Mouse (Mus musculus) left cerebral cortex, postnatal 4 days (tissue): ENCODE results near the gene Sptan1. TPM values are rescaled to one million over a fixed set of nuclear protein-coding genes. Genes with fewer than 3 reads are reported as not detected.
"Not testable (repeated sequence)": the region's sequence is repeated elsewhere in the genome, so short reads cannot be mapped to it uniquely, and the experiment has no call there.

Experiments used
- DNase-seq: peaks from one replicate; pipeline ENCODE4 v3.0.0-alpha.2; 2022
- intact Hi-C: fragments of 180-260 bp; cut with DNase I; formaldehyde crosslinking; loops from one replicate; pipeline ENCODE4 v1.15.1; 2025
- total RNA-seq, 2 experiments: library from RNA; stranded (reverse); gene quantifications; 2 replicates each; pipeline ENCODE4 v1.2.3; 2021

The Sptan1 gene
- total RNA-seq, 2 experiments from 2014 or later: 880 to 916 TPM

DNA sequence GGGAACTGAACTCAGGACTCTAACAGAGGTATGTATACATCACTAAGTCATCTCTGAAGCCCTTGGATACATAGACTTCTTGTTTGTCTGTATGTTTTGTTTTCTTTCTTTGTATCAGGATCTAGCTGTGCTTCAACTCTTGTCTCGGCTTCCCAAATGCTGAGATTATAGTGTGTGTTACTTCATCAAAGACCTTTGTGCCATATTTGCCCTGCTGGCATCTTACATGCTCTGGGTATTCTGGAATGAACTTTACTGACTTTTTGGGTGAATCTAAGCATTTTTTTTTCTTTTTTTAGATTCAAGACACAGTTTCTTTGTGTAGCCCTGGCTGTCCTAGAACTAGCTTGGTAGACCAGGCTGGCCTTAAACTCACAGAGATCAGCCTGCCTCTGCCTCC lies 15.3 kb downstream of the Sptan1 start:
- intact Hi-C loops: no loop called here
- no peak for DNase-seq

DNA sequence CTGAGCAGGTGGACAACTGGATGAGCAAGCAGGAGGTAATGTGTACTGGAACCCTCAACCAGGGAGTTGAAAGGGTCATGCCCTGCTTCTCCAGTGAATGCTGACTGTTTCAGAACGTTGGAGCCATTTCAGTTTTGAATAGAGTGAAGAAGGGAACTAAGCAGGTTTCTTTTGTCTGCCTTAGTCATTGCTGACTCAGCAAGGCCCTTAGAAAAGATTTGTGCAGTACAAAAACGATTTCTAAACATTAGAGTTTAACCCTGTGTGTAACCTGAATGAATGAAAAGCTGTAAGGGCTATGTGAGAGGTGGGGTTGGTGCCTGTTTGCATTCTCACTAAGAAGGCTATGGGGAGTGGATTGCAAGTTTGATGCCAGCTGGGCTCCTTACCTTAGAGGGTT lies 26.6 kb downstream of the Sptan1 start:
- intact Hi-C loops: loop anchor here (10.0 kb wide), 2 partner anchors 323 to 847 kb away; no protein-coding TSS in a partner anchor
- no peak for DNase-seq

DNA sequence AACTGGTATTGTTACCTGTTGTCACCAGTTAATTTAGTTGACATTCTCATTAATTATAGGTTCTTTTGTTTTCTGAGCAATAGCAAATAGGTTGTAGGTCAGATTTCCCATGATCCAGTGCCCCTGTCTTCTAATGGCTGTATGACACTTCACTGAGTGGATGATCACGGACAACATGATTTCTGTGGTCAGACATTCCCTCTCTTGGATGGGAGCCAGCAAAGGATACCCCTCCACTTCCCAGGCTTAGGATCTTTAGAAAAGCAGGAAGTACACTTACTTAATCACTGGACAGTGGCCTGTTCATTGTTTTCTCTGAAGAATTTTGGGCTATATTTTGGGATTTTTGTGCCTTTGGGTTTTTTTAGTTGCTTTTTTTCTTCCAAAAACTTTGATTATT lies 43.7 kb downstream of the Sptan1 start:
- intact Hi-C loops: loop anchor here (5.0 kb wide), 1 partner anchor 107 kb away; no protein-coding TSS in a partner anchor
- DNase-seq: no peak

DNA sequence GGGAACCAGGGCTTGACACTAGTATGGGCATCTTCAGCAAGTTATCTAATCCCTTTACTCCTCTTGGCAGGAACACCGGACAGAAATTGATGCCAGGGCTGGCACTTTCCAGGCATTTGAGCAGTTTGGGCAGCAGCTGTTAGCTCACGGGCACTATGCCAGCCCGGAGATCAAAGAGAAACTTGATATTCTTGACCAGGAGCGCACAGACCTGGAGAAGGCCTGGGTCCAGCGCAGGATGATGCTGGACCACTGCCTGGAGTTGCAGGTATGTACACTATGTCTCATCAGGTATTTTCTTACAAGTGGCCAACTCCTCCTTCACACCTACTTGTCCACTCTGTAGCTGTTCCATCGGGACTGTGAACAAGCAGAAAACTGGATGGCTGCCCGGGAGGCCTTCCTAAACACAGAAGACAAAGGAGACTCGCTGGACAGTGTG lies 45.5 kb downstream of the Sptan1 start:
- peak; percentile 92 for DNase-seq
- intact Hi-C loops: loop anchor here (10.0 kb wide), 2 partner anchors 66 to 1984 kb away; no protein-coding TSS in a partner anchor

DNA sequence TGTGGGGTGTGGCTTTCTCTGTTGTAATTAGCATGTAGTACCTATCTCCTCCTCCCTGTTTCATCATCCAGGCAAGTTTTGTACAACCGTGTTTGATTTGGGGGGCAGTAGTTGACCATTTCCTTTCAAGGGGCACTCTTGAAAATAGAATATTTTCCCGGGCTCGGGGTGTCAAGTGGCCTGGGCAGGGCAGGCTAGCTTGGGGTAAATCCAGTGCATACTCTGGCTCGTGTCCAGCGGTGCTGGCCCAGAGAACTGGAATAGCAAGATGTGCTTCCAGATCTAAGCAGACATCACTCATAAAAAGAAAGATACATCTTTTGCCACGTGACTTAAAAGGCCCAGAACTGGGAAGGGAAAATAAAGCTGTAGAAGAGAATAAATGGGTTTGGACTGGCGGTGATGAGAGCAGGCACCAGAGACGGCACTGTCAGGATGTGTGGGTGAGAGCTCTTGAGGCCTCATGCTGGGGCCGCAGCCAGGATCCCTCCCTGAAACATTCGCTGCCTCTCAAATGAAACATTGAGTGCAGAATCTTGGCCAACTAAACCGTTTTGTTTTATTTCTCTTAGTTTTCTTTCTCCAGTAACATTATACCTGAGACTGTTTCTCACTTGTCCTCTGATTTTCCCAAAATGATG lies 49.1 kb downstream of the Sptan1 start:
- no peak for DNase-seq
- intact Hi-C loops: loop anchor here (10.0 kb wide), 2 partner anchors 70 to 1980 kb away; no protein-coding TSS in a partner anchor

DNA sequence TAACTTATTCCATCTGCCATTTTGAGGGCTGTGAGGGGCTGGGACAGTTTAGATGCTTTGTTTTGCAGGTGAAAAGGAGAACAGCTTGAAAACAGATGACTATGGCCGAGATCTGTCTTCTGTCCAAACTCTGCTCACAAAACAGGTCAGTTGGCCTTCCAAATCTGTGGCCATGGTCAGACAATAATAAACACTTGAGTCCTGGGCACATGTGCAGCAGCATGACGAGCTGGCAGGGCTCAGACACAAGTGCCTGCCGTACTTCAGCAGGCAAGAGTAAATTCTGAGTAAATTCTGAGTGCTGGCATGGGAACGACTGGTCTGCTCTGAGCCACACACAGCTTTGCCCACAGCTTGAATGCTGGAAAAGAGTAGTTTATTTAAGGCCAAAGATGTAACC lies 60.1 kb downstream of the Sptan1 start:
- intact Hi-C loops: loop anchor here (10.0 kb wide), 1 partner anchor 309 kb away; no protein-coding TSS in a partner anchor
- DNase-seq: no peak

DNA sequence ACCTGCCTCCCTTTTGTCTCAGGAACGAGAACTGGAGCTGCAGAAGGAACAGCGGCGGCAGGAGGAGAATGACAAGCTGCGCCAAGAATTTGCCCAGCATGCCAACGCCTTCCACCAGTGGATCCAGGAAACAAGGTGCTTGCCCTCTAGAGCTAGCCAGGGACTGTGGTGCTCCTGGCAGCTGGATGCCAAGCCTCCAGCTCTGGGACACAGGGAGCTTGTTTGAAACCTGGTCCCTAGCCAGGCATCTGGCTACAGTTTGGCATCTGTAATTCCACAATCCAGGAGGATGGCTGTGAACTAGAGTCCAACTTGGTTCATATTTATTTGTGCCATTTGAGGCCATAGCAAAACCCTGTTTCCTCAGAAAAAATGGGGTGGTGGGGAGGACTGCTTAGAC lies 61.6 kb downstream of the Sptan1 start:
- intact Hi-C loops: loop anchor here (10.0 kb wide), 1 partner anchor 308 kb away; no protein-coding TSS in a partner anchor
- no peak for DNase-seq

DNA sequence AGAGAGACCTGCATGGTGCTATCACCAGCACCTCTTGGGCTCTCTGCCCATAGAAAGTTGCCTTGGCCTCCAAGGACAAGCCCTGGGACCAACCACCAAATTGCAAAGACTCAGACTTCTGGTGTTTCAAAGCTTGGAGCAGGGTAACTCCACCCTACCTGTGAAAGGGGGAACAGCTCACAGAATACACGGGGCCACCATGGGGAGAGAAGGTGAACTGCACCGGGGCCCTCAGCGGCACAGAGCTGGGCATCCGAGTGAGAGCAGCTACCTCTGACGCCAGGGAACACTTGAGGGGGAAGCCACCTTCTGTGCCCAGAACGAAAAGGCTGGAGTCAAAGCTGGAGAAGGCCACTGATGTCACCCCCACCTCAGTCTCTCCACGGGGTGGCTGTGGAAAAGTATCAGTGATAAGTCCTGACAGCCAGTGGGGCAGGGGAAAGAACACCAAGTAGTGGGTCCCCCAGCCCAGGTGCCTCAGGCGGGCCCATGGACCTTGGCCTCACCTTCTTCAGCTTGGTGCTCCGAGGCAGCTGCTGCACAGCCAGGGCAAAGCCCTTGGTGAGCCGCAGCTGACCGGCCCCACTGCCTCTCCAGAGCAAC lies 67.0 kb downstream of the Sptan1 start:
- intact Hi-C loops: no loop called here
- no peak for DNase-seq

DNA sequence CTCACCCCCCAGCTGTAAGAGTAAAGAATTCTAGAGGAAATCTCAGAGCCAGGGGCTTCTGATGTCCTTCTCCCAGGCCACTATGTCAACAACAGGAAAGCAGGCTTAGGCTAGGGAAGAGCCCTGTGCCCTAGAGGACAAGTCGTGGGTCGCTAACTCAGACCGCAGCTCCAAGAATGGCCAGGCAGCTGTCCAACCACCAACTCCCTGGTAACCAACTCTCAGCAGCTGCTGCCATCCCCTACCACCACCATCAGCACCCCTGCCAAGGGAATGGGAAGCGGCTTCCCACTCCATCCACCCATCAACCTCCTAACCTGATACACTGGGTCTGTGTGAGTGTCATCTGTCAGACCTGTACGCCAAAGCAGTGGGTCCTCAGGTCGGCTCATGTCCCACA lies 67.6 kb downstream of the Sptan1 start:
- intact Hi-C loops: no loop called here
- DNase-seq: no peak

DNA sequence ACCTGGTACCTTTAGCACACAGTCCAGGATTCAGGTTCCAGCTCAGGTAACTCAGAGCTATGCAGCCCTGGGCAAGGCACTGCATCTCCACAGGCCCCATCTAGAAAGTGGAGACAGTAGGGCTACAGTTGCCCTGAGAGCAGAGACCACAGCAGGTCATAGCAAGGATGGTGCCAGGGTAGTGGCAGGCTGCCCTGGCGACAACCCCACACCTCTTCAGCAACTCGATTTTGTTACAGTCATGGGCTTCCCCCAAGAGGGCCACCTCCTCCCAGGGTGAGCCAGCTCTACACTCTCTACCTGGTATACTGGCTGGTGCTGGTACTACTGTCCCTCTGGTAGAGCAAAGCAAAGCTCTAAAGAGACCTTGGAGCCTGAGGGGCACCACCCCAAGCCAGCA lies 72.4 kb downstream of the Sptan1 start:
- intact Hi-C loops: no loop called here
- no peak for DNase-seq

DNA sequence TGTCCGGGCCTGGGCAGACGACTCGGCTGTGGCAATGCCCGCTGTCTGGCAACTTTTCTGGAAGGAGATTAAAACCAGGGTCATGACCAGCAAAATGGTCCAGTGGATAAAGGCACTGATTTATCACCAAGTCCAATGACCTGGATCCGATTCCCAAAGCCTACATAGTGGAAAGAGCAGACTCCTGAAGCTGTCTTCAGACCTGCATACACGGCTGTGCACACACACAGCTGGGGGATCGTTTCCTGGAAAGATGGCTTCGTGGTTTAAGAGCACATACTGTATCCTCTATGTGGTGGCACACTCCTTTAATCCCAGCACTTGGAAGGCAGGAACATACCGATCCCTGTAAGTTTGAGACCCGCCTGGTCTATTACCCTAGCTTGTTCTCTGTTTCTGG lies 73.0 kb downstream of the Sptan1 start:
- DNase-seq: no peak
- intact Hi-C loops: no loop called here

DNA sequence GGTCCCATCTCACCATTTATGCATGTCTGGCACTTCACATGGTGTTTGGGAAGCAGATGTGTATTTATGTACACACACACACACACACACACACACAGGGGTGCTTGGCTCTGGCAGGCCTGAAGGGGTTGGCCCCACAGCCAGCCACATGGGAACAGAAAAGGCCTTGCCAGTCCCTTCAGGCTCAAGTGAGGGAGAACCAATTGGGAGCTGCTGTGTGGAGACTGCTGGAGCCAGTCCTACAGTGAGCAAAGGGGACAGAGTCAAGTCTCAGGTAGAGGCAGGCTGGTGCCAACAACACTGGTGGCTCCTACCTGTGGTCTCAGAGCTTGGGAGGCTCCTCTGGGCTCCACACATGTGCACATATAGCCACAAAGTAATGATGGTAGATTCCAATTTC lies 74.3 kb downstream of the Sptan1 start:
- DNase-seq: no peak
- intact Hi-C loops: no loop called here

DNA sequence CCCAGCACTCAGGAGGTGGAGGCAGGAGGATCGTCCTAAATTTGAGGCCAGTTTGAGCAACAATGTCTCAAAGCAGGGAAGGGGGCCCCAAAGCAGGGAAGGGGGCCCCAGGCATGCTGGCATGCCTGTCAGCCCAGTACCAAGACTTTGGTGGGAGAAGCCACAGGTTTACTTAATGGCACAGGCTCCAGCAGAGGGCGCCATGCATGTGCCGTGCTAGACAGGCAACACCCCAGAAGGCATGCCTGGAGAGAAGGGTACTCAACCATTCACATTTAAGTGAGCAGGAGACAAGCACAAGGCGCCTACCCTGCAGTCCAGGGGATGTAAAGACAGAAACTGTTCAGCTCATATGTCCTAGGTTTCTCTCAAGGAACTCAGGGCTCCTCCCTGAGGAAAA lies 77.1 kb downstream of the Sptan1 start:
- peak; percentile 85 for DNase-seq
- intact Hi-C loops: no loop called here

DNA sequence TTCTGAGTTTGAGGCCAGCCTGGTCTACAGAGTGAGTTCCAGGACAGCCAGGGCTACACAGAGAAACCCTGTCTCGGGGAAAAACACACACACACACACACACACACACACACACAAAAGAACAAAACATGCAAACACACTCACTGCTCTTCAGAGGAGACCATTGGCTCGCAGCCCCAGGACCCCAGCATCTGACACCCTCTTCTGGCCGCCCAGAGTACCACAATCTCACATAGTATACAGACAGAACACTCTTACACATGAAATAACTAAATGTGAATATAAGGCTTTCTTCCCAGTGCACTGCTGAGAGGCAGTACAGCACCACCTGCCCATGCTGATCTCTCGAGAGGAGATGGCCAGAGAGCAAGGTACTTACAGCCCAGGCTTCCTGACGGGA lies 79.2 kb downstream of the Sptan1 start:
- intact Hi-C loops: no loop called here
- DNase-seq: no peak

DNA sequence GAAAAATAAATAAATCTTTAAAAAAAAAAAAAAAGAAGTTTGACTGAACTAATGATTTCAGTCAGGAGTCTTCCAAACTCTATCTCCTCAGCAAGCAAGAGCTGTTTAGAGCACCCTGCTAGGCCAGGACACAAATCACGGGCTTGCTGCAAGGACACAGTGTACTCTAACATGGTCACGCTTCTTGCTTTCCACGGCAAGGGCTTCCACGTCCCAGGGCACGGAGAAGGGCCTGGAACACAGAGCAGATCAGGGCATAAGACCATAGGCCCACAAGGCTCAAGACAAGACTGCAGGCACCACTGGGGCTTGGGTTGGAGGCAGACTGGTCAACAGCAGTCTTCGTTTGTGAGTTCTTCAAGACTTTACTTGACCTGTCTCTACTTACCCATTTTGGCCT lies 81.8 kb downstream of the Sptan1 start:
- intact Hi-C loops: no loop called here
- no peak for DNase-seq

DNA sequence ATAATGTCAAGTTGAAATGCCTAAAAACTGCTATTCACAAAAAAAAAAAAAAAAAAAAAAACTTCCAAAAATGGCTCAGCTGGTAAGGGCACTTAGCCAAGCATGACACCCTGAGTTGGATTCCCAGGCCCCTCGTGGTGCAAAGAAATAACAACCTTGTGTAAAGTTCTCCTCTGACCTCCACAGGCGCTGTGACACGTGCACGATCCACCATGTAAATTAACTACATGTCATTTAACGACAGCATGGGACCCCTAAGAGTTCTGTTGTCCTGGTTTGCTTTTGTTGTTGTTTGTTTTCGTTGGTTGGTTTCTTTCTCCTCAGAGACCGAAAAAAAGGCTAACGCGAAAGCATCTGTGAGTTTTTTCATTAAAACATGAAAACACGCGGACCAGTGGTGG lies 82.7 kb downstream of the Sptan1 start:
- intact Hi-C loops: no loop called here
- DNase-seq: no peak

DNA sequence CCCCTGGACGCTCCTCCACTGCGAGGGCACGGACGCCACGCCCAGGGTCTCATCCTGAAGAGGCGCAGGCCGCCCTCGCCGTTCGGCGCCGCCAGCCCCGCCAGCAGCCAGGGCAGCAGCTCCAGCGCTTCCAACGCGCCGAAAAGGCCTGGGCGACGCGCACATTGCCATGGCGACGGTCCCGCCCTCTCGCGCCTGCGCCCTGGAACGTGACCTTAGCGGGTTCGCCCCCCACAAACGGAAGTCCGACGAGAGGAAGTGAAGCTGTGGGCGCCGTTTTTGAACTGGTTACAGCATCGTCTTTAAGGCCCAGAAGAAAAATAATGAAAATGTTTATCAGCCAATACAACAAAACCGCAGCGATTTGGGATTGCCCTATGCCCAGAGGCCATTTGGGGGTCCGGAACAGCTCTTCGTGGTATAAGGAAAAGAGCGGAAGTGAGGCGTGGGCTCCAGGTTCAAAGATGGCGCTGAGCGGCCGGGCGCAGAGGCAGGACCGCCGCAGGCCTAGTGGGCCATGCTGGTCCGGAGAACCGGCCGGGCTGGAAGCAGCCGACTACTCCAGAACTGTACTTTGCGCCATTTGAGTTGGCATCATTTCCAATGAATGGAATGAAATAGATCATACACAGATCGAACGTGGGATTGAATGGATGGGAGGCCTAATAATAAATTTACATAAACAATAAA lies 83.5 kb downstream of the Sptan1 start, which contains the start of gene Wdr34:
Wdr34 (minus strand) TSS at position 183 of the 690 bp plus-strand sequence.
- intact Hi-C loops: no loop called here
- peak; percentile 99 for DNase-seq

DNA sequence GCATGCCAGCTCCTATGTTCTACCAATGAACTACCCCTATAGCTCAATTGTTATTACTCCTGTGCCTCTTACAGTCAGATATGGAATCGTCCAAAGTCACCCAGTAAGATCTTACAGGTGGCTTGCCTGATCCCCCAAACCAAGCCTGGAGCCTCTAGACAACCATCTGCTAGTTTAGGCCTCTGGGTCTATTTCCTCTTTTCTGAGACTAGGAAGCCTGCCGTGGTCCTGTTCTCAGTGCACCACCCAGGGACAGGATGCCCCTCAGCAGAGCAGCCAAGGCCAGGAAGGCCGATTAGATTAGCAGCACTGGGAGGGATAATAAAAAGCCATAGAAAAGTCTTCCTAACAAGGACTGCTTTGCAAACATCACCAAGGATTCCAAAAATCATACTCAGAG lies 84.5 kb downstream of the Sptan1 start:
- intact Hi-C loops: no loop called here
- DNase-seq: no peak

DNA sequence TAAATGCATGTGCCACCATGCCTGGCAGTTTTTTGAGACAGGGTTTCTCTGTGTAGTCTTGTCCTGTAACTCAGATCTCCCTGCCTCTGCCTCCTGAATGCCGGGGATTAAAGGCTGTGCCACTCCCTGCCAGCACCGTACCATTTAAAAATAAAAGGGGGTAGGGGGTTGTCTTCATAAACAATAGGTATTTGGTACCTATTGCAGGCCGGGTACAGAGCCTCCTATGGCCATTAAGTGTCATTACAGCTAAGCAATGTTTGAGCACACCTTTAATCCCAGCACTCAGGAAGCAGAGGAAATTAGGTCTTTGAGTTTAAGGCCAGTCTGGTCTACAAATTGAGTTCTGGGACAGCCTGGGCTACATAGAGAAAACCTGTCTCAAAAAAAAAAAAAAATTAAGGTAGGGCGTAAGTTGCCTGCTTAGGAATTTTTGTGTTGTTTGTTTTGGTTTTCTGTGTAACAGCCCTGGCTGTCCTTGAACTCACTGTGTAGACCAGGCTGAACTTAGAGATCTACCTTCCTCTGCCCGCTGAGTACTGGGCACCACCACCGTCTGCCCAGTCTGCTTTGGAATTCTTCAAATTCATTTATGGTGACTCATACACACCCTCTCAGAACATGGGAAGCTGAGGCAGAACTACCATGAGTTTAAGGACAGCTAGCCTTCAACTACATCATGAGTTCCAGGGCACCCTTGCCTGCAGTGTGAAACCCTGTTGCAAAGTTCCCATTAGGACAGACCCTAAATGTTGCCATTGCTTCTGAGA lies 86.8 kb downstream of the Sptan1 start:
- intact Hi-C loops: no loop called here
- no peak for DNase-seq

DNA sequence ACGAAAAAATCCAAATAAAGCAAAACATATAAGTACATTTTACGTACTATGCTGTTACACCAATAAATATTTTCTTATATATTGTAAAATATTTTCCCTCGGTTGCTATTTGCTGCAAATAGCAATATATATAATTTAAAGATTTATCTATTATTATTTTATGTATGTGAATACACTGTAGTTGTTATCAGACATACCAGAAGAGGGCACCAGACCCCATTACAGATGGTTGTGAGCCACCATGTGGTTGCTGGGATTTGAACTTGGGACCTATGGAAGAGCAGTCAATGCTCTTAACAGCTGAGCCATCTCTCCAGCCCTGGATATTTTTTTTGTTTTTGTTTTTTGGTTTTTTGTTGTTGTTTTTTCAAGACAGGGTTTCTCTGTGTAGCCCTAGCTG lies 90.0 kb downstream of the Sptan1 start:
- intact Hi-C loops, DNase-seq: not testable (repeated sequence)

DNA sequence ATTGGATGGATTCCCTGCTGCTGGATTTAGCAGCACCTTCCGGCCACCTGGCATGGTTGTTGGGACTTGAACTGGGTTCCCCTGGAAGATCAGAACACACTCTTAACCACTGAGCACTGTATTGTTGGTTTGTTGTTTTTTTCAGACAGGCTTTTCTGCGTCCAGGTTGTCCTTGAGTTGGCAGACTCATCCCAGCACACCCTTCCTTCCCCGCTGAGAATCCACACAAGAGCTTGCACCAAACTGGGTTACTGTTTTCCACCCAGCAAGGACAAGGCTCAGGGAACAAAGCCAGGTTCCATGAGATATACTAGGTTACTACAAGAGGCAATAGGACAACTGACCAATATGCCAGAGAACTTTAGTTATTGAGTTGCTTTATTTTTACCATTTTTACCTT lies 91.4 kb downstream of the Sptan1 start:
- DNase-seq: no peak
- intact Hi-C loops: no loop called here
